Mouse (Mus musculus): ENCODE results near the gene Gramd1a.

DNA sequence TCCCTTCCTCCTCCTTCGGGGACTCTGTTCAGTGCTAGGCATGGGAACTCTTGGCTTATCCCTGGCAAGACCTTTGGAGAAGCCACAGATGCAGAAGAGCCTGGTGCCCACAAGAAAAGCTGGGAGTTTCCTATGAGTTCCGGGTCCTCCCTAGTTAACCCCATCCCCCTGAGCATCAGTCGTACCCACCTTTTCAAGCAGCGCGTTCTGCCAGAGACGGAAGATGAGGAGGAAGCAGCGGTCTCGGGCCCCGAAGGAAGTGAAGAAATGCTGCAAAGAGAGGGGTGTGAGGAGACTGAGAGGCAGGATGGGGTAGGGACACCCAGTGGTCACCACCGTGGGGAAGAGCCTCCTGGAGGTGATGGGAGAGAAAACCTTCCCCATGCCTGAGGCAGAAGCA, 14.8 kb downstream of the Gramd1a start:
- TF ChIP-seq CTCF (IDR thresholded peaks at IDR 0.05; ENCODE audit: extremely low read depth, insufficient read depth, insufficient read length, insufficient replicate concordance), result no peak
- no peak for TF ChIP-seq POLR2A (IDR thresholded peaks at IDR 0.05; ENCODE audit: low read depth, low read length)
